Mouse (Mus musculus) MEL (cell line): ENCODE results near the gene Frem2. TPM values are rescaled to one million over a fixed set of nuclear protein-coding genes. Genes with fewer than 3 reads are reported as not detected.

Experiments
- DNase-seq: peaks from one replicate; pipeline ENCODE4 v3.0.0; 2011; ENCODE audit warnings: low read depth, low spot score
- H3K27ac ChIP-seq: 2 replicates; pipeline ENCODE4 v1.5.1; 2012; ENCODE audit warnings: low read depth, mild to moderate bottlenecking, control low read depth, low read length, moderate library complexity; ENCODE audit not compliant: control insufficient read depth
- H3K27me3 ChIP-seq, 2 experiments: fragments of 150-350 bp in 1 of 2; sonication (generic) in 1 of 2; 2 replicates each; pipeline ENCODE4 v1.6.1; 2012; ENCODE audit warnings: low read length in 2 of 2, mild to moderate bottlenecking in 2 of 2, improper control_type of control experiment in 1 of 2, moderate library complexity in 1 of 2; ENCODE audit not compliant: insufficient read depth in 2 of 2, control insufficient read depth in 1 of 2
- H3K36me3 ChIP-seq, 2 experiments: 2 replicates each; pipeline ENCODE4 v1.6.1; 2012 to 2014; ENCODE audit warnings: low read length in 2 of 2, improper control_type of control experiment in 1 of 2, inconsistent platforms in 1 of 2, mild to moderate bottlenecking in 1 of 2; ENCODE audit not compliant: insufficient read depth in 2 of 2, control insufficient read depth in 1 of 2
- H3K4me1 ChIP-seq, 2 experiments: fragments of 150-350 bp in 1 of 2; sonication (generic) in 1 of 2; 2 replicates each; pipeline ENCODE4 v1.6.1; 2012; ENCODE audit warnings: low read length in 2 of 2, improper control_type of control experiment in 1 of 2, mild to moderate bottlenecking in 1 of 2; ENCODE audit not compliant: insufficient read depth in 2 of 2, control insufficient read depth in 1 of 2
- H3K4me3 ChIP-seq, 2 experiments: fragments of 150-350 bp in 1 of 2; sonication (generic) in 1 of 2; 2 replicates each; pipeline ENCODE4 v1.5.1; 2012; ENCODE audit warnings: low read depth in 2 of 2, low read length in 2 of 2, mild to moderate bottlenecking in 2 of 2, moderate library complexity in 2 of 2, control low read depth in 1 of 2, improper control_type of control experiment in 1 of 2; ENCODE audit not compliant: control insufficient read depth in 1 of 2, insufficient read depth in 1 of 2
- H3K79me2 ChIP-seq: 2 replicates; pipeline ENCODE4 v1.6.1; 2012; ENCODE audit warnings: mild to moderate bottlenecking, low read length, moderate library complexity; ENCODE audit not compliant: control insufficient read depth, poor library complexity, insufficient read depth
- H3K9ac ChIP-seq: 2 replicates; pipeline ENCODE4 v1.6.1; 2012; ENCODE audit warnings: low read depth, mild to moderate bottlenecking, control low read depth, low read length, moderate library complexity; ENCODE audit not compliant: control insufficient read depth, poor library complexity, severe bottlenecking
- H3K9me3 ChIP-seq: fragments of 150-350 bp; sonication (generic); replicated peaks from 2 replicates; pipeline ENCODE4 v1.6.1; 2012; ENCODE audit warnings: mild to moderate bottlenecking, low read length, improper control_type of control experiment, moderate library complexity; ENCODE audit not compliant: insufficient read depth
- CHD1 ChIP-seq: IDR thresholded peaks from 2 replicates; pipeline ENCODE4 v1.6.1; 2012; ENCODE audit warnings: low read depth, mild to moderate bottlenecking, inconsistent platforms, low read length, improper control_type of control experiment
- ELF1 ChIP-seq: IDR thresholded peaks from 2 replicates; pipeline ENCODE4 v1.6.1; 2014; ENCODE audit warnings: low read depth, mild to moderate bottlenecking, inconsistent platforms, low read length, improper control_type of control experiment, moderate library complexity
- GABPA ChIP-seq: IDR thresholded peaks from 2 replicates; pipeline ENCODE4 v1.6.1; 2012; ENCODE audit warnings: low read depth, mild to moderate bottlenecking, inconsistent platforms, low read length, improper control_type of control experiment, moderate library complexity
- GATA1 ChIP-seq: IDR thresholded peaks from 2 replicates; pipeline ENCODE4 v1.6.1; 2011; ENCODE audit warnings: low read depth, low read length, improper control_type of control experiment
- HCFC1 ChIP-seq: IDR thresholded peaks from 2 replicates; pipeline ENCODE4 v1.6.1; 2012; ENCODE audit warnings: low read depth, mild to moderate bottlenecking, inconsistent platforms, low read length, improper control_type of control experiment, moderate library complexity
- MAFK ChIP-seq: IDR thresholded peaks from 2 replicates; pipeline ENCODE4 v1.6.1; 2011; ENCODE audit warnings: low read depth, mild to moderate bottlenecking, low read length, improper control_type of control experiment, borderline replicate concordance
- MAX ChIP-seq: IDR thresholded peaks from 2 replicates; pipeline ENCODE4 v1.6.1; 2011; ENCODE audit warnings: low read length, improper control_type of control experiment
- MEF2A ChIP-seq: IDR thresholded peaks from 2 replicates; pipeline ENCODE4 v1.6.1; 2014; ENCODE audit warnings: low read depth, mild to moderate bottlenecking, inconsistent platforms, low read length, improper control_type of control experiment; ENCODE audit not compliant: poor library complexity, insufficient replicate concordance, severe bottlenecking; ENCODE audit errors: extremely low read depth
- MYB ChIP-seq: IDR thresholded peaks from 2 replicates; pipeline ENCODE4 v1.6.1; 2011; ENCODE audit warnings: mild to moderate bottlenecking, low read depth, low read length, improper control_type of control experiment
- MYC ChIP-seq: IDR thresholded peaks from 2 replicates; pipeline ENCODE4 v1.6.1; 2011; ENCODE audit warnings: low read depth, mild to moderate bottlenecking, low read length, improper control_type of control experiment, moderate library complexity
- NELFE ChIP-seq: IDR thresholded peaks from 2 replicates; pipeline ENCODE4 v1.6.1; 2011; ENCODE audit warnings: low read depth, low read length, improper control_type of control experiment
- NRF1 ChIP-seq: IDR thresholded peaks from 2 replicates; pipeline ENCODE4 v1.6.1; 2014; ENCODE audit warnings: low read depth, mild to moderate bottlenecking, inconsistent platforms, low read length, improper control_type of control experiment, moderate library complexity; ENCODE audit not compliant: poor library complexity, insufficient read depth, severe bottlenecking
- RAD21 ChIP-seq: IDR thresholded peaks from 2 replicates; pipeline ENCODE4 v1.6.1; 2011; ENCODE audit warnings: mild to moderate bottlenecking, low read depth, low read length, improper control_type of control experiment
- RCOR1 ChIP-seq: IDR thresholded peaks from 2 replicates; pipeline ENCODE4 v1.6.1; 2012; ENCODE audit warnings: low read depth, mild to moderate bottlenecking, inconsistent platforms, low read length, improper control_type of control experiment
- SMC3 ChIP-seq: IDR thresholded peaks from 2 replicates; pipeline ENCODE4 v1.6.1; 2011; ENCODE audit warnings: low read depth, low read length, improper control_type of control experiment
- TAL1 ChIP-seq: IDR thresholded peaks from 2 replicates; pipeline ENCODE4 v1.6.1; 2012; ENCODE audit warnings: mild to moderate bottlenecking, inconsistent platforms, low read length, moderate library complexity, mixed read lengths
- TCF12 ChIP-seq: IDR thresholded peaks from 2 replicates; pipeline ENCODE4 v1.6.1; 2014; ENCODE audit warnings: low read depth, mild to moderate bottlenecking, inconsistent platforms, low read length, improper control_type of control experiment, moderate library complexity
- UBTF ChIP-seq: IDR thresholded peaks from 2 replicates; pipeline ENCODE4 v1.6.1; 2012; ENCODE audit warnings: low read depth, mild to moderate bottlenecking, inconsistent platforms, low read length, improper control_type of control experiment, moderate library complexity, borderline replicate concordance; ENCODE audit not compliant: insufficient read depth
- ZNF384 ChIP-seq: IDR thresholded peaks from 2 replicates; pipeline ENCODE4 v1.6.1; 2012; ENCODE audit warnings: low read depth, mild to moderate bottlenecking, inconsistent platforms, low read length, improper control_type of control experiment
- polyA plus RNA-seq, 2 experiments: library from polyadenylated mRNA; stranded (reverse) in 1 of 2; unstranded in 1 of 2; fragments of >175 nt in 1 of 2; fragments of >200 nt in 1 of 2; gene quantifications; 2 replicates each; pipeline versions ENCODE4 v1.2.1 to v1.2.4; 2012; ENCODE audit warnings: low replicate concordance in 2 of 2, low read depth in 1 of 2; ENCODE audit not compliant: insufficient read length in 2 of 2, insufficient read depth in 1 of 2, missing spikeins in 1 of 2
- total RNA-seq: library from RNA; depleted of rRNA; stranded (reverse); fragments of 300-350 nt; gene quantifications from 2 replicates; pipeline ENCODE4 v1.2.3, GENCODE M21; 2012

Frem2 gene
- total and polyA plus RNA-seq, 3 experiments = not detected

DNA sequence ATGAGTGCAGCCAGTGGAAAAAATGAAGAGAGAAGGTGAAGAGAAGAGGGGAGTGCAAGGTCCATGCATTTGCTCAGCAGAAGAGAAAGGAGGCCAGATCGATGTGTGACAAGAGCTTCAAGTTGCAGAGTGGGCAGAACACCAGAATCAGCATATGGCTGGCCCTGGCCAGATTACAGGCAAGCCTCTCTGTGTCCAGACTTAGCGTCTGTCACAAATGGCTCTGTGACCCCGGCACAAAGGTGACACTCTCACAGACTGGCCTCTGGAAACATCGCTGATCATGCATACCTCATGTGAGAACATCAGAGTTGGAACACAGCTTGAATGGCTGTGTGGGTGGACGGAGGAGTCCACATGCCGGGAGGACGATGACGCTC is 46.0 kb upstream of the Frem2 start:
- Histone ChIP-seq H3K27me3 (no peaks in the 10 kb centered on the region), H3K9me3 (no peaks in the 10 kb centered on the region), H3K4me3 (no peak overlapping the region), H3K4me1 (no peaks in the 10 kb centered on the region), H3K27ac (no peak overlapping the region), H3K36me3 (no peaks in the 10 kb centered on the region), H3K79me2 (no peaks in the 10 kb centered on the region), H3K9ac (no peak overlapping the region)
- DNase-seq = no peak
- TF ChIP-seq RCOR1 = no peak
- no peak for TF ChIP-seq HCFC1
- TF ChIP-seq MYC = no peak
- no peak for TF ChIP-seq RAD21
- TF ChIP-seq MEF2A = no peak
- TF ChIP-seq NRF1 = no peak
- no peak for TF ChIP-seq CHD1
- TF ChIP-seq UBTF = no peak
- no peak for TF ChIP-seq SMC3
- no peak for TF ChIP-seq ZNF384
- no peak for TF ChIP-seq GATA1
- no peak for TF ChIP-seq TAL1
- no peak for TF ChIP-seq MYB
- no peak for TF ChIP-seq NELFE
- no peak for TF ChIP-seq ELF1
- no peak for TF ChIP-seq MAX
- no peak for TF ChIP-seq GABPA

GRCm38 (mm10) chr3:53702421-53703125 is 45.4 kb upstream of the Frem2 start:
- Histone ChIP-seq H3K36me3 (no peaks in the 10 kb centered on the region), H3K4me1 (no peaks in the 10 kb centered on the region), H3K4me3 (no peak overlapping the region), H3K9me3 (no peaks in the 10 kb centered on the region), H3K79me2 (no peaks in the 10 kb centered on the region), H3K27ac (no peak overlapping the region), H3K9ac (no peak overlapping the region), H3K27me3 (no peaks in the 10 kb centered on the region)
- TF ChIP-seq MAFK (no peak), RAD21 (no peak), TCF12 (no peak)
- no peak for DNase-seq
